Mouse (Mus musculus) monocyte, adult 2 months (primary cell): ENCODE measurements around the gene Bmi1.

Experiments
- DNase-seq, 2 experiments: peaks; one replicate each; pipeline ENCODE4 v3.0.0; 2022; ENCODE audit warnings: low spot score in 2 of 2, low read depth in 1 of 2

Bmi1 gene

DNA sequence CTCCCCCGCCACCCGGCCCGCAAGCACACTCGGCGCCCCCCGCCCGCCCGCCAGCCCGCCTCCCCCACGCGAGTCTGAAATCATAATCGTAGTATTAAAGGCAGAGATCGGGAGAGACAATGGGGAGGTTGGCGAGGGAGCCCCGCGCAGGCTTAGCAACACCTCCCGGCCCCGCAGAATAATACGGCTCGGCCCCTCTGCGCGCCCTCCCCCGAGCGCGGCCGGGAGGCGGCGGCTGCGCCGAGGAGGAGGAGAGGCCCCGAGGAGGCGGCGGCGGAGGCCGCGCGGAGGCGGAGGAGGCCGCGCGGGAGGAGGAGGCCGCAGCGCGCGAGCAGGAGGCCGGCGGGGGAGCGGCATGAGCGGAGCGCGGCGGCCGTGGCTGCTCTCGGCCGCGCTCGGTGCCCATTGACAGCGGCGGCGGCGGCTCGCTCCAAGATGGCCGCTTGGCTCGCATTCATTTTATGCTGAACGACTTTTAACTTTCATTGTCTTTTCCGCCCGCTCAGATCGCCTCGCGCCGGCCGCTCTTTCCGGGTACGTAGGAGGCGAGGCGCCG, at the start of gene Bmi1:
Bmi1 (plus strand) TSS at position 83 of the 556 bp plus-strand sequence.
- DNase-seq = no peak

DNA sequence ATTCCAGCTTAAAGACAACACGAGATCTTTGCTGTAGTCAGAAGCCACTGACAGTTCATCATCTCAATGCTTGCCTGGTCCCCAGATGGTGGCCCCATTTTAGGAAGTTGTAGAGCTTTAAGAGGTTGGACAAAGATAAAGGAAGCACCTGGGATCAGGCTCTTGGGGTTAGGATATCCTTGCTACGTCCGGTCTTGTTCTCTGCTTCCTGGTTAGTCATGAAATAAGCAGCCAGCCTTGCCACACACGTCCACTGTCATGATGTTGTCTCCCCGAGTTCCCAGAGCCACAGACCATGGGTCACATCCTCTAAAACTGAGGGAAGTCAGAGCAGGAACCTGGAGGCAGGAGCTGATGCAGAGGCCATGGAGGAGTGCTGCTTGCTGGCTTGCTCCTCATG, 46.3 kb upstream of the Bmi1 start:
- no peak for DNase-seq

DNA sequence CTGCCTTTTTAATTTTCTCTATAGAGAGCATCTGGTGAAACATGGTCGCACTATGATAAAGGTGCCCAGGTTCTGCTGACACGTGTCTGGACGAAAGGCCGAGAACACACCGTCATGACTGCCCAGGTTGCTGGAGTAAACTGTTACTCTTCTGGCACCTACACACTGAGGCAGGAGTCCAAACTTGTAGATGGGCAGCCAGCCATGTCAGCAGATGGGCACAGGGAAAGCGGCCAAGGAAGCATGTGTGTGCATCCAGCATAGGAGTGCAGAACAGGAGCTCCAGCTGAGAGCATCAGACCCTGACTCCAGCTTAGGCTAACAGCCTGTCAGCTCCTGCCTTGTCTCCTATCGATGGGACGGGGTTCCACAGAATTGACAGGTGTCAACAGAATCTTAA, 41.8 kb upstream of the Bmi1 start:
- no peak for DNase-seq

DNA sequence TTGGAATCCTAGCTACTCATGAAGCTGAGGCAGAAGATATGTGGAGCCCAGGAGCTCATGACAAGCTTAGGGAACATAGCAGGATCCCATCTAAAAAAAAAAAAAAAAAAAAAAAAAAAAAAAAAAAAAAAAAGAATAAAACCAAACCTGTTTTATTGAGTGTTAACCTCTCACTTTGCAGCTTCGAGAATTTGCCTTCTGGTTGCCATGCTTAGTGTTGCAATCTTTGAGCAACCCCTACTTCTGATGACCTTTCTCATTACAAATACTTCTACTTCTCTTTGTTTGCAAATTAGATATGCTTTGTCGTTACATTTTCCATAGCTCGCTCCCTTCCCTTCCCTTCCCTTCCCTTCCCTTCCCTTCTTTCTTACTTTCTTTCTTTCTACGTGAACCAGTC, 28.3 kb upstream of the Bmi1 start:
- no peak for DNase-seq

DNA sequence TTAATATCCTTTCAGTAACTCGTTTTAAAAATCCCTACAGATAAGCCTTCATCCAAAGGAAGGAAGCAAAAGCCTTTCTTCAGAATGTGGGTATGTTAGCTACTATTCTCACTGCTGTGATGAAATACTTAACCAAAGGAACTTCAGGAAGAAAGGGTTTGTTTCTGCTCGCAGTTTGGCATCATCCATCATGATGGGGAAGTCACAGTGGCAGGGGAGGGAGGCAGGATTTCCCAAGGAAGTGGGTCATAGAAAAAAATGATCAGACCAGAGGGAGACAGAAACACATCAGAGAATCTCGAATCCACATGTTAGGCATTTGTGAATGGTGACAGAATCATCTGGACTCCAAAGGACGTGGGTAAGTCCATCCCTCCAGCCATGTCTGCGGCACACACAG, 22.0 kb upstream of the Bmi1 start:
- no peak for DNase-seq

DNA sequence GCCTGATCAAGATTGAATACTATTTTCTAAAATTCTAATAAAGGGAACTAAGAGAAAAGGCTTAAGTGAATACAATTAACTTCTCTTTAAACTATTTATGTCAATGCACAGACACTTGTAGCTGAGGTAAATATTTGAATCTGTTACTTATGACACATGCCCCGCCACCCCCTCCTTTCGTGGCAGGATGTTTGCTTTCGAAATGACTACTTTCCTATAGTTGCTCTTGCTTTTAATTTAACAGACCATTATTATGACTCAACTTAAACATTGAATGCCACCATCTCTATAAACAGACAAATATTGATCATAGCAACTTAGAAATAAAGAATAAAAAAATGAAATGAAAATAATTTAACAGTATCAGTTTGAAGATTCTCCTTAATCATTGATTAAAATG, 12.8 kb upstream of the Bmi1 start:
- DNase-seq = no peak

DNA sequence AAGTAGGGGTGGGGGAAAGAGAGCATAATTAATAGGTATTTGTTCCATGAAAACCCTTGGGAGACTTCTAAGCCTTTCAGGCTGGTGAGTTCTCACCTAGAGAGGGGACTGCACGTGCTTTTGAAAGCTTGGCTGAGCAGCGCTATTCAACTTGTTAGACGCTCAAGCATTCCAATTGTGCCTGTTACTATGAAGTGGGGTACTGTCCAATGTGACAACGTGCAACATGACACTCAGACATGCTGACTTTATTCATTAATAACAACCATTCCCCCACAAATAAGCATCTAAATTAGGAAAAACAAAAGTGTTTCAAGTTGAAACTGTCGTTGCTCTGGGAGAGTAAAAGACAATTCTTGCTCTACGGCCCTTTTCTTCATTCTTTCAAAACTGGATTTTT, 5.8 kb upstream of the Bmi1 start:
- DNase-seq = no peak

DNA sequence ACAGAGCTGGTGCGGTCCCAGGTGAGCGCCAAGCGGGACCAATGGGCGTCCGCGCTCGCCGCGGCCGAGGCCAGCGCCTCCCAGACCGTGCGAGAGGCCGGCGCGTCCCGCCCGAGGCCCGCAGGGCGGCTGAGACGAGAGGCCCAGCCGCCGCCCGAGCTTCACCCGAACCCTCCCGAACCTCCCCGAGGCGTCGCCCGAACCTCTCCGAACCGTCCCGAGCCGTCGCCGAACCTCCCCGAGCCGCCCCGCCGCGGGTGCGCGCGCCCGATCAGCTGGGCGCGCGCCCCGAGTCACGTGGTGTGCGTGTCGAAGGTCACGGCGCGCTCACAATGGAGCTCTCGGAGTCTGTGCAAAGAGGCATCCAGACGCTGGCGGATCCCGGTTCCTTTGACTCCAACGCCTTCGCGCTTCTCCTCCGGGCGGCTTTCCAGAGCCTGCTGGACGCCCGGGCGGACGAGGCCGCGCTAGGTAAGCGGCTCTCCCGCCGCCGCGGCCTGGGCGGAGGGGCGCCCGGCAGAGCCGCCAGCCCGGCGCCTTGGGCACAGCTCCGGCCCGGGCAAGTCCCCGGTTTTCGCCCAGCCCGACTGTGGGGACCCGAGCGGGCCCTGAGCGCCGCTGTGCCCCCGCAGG, 4.6 kb upstream of the Bmi1 start, which contains the start of gene Commd3:
Commd3 (plus strand) TSS at position 252 of the 633 bp plus-strand sequence.
- DNase-seq = peak; percentile 59 to 87

DNA sequence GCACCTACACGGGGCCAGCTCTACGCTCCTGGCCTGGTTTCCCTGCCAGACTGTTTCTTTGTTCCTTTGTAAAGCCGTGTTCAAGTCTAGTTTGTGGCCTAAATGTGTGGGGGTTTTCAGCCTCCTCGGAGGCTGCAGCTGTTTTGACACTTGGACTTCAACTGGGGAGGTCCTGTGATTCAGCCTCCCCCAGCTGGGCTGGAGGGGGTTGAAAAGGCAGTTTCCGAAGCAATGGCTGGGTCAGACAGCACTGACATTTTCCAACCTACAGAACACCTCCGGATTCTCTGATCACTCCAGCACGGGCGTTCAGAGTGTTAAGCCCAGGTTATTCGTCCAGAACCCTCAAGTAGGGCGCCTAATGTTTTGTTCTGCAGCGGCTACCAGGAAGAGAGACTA, 4.1 kb upstream of the Bmi1 start:
- DNase-seq = no peak

DNA sequence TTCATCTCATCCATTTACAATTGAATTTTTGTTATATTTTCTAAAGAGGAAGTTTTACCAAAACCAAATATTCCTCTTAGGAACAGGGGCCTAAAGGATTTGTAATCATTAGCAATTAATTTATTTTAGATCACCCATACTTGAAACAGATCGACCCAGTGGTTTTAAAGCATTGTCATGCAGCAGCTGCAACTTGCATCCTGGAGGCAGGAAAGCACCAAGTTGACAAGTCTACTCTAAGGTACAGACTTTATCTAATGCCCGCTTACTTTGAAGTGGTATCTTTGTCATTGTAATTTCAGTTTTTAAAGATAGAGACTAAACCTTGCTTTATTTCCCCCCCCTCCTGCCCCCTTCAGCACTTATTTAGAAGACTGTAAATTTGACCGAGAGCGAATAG, 3.1 kb upstream of the Bmi1 start:
- no peak for DNase-seq

DNA sequence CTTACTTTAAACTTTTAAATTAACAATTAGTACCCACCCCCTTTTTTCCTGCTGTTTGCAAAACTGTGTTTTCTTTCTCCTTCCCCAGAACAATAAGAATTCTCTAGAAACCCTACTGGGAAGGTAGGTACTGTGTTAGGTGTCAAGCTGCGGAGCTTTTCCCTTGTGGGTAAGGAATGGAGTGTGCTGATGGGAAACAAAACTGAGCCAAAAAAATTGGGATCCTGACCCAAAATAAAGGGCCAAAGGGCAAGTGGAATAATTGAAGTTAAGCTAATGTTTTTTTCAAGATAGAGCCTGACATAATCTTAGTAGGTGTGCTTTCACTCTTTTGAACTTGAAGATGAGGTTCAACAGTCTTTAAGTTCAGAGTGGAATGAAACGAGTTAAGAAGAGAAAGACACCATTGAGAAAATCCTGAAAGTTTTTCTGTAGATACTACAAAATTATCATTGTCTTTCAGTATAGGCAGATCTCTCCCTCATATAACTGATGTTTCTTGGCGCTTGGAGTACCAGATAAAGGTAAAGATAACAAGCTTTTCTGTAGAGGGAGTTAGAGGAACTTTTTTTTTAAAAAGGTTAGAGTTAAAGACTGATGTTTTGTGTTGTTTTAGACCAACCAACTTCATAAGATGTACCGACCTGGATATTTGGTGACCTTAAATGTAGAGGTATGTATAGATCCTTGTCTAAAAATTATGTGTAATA, 2.5 kb upstream of the Bmi1 start:
- DNase-seq = no peak

DNA sequence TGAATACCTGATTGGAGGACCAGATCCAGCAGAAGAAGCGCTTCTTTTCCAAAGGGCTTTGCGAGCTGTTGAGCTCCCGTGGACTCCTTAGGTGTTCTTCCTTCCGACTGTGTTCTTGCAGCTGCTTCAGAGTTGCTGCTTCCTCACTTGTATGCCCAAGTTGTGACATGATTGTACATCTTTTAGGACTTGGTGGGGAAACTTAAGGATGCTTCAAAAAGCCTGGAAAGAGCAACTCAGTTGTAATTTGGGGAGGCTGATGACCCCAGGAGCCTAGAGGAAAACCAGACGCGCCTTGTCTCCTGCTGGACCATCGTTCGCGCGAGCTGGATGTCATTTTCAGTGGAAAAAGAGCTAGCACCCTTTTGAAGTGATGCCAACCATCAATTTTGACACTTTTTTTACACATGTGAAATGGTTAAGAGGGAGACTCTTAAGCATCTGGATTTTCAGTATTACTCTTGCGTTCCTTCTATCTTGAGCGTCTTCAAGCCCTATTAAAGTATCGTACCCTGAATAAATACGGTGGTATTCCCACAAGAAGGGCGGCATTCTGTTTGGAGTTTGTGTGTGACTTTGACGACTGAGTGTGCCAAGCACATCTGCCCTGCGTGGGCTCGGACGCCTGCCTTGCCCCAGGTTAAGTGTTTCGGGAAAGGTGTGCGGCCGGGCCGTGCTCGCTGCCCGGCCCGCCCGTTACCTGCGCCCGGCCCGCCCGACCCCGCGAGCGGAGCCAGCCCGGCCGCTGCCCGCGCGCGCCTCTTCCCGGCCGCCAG, 949 bp upstream of the Bmi1 start:
- no peak for DNase-seq

DNA sequence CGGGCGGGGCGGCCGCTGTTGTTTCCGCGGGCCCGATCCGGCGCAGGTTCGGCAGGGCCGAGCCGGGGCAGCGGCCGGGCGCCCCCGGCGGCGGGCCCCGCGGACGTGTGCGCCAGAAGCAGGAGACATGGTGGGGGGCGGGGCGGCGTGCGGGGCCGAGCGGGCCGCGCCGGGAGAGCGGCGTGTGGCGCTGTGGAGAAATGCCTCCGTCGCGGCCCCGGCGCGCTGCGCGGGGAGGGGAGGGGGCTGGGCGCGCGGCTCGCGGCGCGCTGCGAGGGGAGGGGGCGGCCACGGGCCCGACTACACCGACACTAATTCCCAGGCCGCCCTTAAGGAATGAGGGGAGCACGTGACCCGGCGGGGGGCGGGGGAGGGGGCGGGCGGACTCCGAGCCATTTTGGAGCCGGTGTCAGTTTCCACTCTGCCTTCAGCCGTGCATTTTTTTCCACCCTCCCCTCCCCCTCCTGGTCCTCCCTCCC, 322 bp upstream of the Bmi1 start:
- peak in 1 of 2 experiments; percentile 41 for DNase-seq

DNA sequence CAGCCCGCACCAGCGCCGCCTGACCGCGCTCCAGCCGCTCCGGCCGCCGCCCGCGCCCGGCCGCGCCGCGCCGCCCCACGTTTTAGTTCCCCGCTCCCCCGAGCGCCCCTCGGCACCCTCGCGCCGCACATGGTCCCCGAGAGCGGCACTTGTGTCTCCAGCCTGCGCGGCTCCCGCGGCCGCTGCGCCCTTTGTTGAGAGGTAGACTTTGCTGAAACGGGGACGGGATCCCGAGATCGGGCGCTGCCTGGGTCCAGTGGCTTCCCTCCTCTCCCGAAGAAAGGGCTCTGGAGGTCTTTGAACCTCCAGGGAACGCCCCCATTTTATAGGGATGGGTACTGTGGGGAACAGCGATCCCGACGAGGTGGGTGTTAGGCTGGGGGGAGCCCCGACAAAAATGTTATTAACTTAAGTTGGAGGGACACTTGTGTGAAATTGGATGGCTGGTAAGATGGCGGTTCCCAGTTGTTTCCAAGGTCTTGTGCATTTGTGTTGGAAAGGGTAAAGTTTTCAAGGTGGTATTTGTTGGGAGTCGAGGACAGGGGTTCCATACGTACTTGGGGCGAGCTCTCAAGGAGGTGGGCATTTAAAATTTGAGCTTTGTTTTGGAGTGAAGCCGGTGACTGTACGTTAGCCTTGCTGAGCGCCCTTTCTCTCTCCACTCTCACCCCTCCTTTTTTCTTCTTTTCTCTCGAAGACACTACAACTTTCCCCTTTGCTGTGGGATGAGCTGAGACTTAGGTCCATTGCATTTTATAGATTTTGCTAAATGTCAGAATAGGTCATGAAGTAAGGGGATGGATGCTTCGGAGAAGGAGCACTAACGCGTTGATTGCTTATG, 1.0 kb downstream of the Bmi1 start:
- DNase-seq = no peak

DNA sequence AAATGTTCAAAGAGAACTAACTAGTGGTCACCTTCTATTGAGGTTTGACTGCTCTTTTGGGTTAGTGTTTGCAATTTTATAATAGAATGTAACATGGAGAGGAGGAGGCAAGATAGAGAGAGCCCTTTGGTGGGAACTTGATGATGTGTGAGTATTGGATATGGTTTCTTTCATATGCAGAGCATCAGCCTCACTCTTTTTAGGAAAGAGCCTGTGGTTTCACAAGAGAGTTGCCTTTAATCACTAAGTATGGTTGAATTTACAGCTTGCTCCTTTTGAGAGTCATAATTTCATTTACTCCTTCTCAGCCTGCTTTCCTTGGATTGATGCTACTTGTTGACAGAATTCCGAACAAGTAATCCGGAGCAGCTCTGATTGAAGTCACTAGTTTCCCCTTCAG, 2.9 kb downstream of the Bmi1 start:
- no peak for DNase-seq

DNA sequence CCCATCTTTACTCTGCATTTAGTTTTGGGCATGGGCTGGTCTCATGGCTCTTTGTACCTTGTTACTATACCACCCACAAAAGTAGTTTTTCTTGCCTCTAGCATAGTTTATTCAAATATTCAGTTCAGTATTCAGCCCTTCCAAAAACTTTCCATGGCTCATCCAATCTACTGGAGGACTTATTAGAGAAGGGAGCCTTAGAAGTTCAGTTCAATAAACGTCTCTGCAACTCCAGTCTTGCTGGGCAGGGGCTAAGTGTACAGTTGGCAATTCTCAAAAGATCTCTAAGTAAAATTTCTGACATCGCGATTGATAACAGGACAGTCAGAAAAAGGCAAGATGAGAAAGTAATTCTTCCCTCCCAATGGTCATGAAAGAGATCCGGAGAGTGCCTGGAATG, 3.7 kb downstream of the Bmi1 start:
- no peak for DNase-seq

DNA sequence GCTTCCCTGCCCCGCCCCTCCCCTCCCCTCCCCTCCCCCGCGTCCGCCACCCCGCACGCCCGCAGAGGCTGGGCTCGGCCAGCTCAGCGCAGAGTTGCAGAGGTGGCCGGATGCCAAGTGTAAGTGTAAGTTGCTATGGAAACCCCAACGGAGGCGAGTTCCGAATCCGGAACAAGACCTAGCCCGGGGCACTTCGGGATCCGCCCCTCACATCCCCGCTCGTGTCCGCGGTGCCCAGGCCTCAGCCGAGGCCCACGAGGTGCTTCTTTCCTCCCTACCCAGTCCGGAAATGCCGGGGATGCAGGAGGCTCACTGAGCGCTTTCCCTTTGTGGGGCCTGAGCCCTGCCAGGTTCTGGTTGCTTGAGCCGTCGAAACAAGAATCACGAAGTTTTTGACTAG, 4.1 kb downstream of the Bmi1 start:
- peak in 1 of 2 experiments; percentile 58 for DNase-seq

DNA sequence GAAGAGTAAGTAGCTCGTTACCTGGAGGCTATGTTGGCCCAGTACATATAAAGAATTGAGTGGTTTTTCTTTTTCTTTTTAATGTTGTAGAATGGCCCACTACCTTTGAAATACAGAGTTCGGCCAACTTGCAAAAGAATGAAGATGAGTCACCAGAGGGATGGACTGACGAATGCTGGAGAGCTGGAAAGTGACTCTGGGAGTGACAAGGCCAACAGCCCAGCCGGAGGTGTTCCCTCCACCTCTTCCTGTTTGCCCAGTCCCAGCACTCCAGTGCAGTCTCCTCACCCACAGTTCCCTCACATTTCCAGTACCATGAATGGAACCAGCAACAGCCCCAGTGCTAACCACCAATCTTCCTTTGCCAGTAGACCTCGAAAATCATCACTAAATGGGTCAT, 7.2 kb downstream of the Bmi1 start:
- DNase-seq = no peak

DNA sequence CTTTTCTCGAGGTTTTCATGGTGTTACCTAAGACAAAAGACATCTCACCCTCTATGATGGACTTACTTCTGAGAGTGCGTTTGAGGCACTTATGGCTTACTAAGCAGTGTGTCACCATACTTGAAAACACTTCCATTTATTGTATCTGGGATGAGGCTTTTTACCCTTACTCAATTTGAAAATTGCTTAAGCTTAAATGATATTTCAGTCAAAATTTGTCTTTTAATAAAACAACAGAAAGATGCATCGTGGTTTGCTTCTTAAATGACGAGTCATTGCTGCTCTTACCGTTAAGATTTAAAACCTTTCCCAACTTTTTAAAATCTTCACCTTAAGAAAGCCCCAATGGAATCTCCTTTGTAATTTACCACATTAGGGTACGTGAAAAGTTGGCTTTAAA, 9.6 kb downstream of the Bmi1 start:
- DNase-seq = no peak

DNA sequence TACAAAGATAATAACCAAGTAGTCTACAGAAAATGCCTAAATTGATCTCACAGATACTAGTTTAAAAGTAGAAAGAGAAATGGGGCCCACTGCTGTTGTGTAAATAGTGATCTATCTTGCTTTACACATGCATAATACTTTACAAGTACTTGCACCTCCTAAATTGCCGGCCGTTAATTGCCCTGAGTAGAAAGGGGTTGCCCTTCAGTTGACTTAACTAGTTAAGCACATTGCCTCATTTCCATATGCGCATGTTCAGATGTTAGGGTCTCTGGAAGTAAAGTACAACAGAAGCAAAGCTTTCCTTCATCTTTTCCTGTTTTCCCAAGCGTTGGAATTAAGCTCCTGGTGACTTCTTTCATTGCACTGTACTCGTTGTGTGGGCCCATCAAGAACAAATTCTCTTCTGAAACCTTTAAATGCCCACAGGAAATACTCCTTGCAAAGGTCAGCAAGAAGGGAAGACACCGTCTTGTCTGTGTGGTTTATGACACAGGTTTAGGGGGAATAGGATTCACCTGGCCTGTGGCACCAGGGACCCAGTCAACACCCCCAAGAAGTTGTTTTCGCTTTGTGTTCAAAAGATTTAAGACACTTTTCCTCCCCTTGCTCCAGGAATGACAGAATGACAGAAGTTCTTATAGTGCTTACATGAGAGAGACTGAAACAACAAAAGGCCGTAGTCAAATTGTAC, 10.2 kb downstream of the Bmi1 start:
- DNase-seq = no peak
